Mouse (Mus musculus): ENCODE measurements around the gene Scaf4.

Gene Scaf4

DNA sequence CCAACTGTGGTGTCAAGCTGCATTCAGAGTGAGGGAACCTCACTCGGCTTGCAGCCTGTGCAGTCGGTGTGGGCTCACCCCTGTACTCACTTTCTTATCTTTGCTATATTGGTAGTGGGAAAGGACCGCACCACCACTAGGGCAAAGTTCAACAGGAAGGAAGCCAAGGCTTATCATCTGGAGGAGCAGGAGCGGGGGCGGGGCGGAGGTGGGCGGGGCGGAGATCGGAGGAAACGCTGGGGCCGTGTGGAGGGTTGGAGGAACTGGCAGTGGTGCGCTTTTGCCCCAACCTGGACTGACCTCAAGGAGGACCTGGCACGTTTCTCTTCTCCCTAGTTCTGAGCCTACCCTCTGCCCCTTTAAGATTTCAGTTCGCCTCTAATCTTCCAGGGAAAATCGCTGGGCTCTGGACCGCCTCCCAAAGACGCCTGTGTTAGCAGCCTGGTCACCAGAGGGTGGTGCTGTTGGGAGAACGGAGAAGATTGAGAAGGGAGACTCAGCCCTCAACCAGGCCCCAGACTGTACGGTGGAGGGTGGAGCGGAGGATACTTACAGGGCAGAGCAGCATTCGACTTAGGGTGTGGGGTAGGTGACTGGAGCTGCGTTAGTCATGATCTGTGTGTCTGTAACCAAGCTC, 86.8 kb downstream of the Scaf4 start:
- peak; percentile 87 for DNase-seq

DNA sequence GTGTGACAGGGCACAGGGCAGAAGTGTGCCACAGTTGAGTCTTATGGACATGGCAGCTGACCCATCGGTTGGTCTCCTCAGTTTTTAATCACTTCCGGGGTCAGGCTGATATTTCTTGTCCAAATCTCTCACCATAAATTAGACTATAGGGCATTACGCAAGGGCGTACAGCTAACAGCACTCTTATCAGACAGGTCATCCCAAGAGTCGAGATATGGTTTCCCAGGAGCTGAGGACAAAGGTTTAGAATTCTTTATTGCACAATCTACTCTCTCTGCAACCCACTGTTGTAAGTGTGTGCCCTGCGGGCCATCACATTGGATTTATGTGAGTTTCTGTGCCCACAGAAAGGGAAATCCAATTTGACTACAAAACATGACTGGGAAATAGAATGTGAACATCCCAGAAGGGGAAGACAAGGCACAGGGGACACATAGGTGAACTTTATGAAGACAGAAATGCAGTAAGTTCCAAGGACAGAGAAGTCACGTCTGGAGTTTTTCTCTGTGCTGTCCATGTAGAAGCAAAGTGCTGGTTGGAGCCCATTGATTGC, 87.5 kb downstream of the Scaf4 start:
- DNase-seq = no peak

- no peak for DNase-seq
Measured at GRCm38 (mm10) chr16:90193719-90194118, 90.6 kb downstream of the Scaf4 start.

- DNase-seq = no peak
Measured at GRCm38 (mm10) chr16:90191289-90191688, 93.0 kb downstream of the Scaf4 start.

- DNase-seq = peak; percentile 86
Measured at GRCm38 (mm10) chr16:90187453-90187852, 96.8 kb downstream of the Scaf4 start.

DNA sequence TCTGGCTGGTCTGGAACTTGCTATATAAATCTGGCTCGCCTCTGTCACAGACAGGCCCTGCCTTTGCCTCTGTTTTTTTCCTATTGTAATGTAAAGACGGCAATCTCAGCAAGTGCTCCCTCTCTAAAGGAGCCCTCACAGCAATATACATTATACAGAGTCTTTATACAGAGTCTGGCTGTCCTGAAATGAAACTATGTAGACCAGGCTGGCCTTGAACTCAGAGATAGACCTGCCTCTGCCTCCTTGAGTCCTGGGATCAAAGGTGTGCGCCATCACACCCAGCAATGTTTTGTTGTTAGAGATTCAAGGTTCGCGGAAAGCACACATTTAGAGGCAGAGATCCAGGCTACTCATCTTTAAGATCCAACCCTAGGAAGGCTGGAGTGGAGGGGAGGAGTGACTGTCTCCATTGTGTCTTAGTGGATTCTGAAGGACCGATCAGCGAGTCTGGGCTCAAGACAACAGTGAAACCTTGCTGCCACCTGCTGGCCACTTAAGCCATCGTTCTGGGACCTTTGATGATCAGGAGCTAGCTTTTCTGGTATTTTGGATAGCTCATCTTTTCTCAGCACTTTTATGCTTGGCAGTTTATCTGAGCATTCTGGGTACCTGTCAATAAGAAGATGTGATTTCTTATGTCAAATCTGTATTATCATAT, 98.2 kb downstream of the Scaf4 start:
- peak; percentile 93 for DNase-seq

GRCm38 (mm10) chr16:90184135-90184534, 100.2 kb downstream of the Scaf4 start:
- DNase-seq = no peak

- peak; percentile 68 for DNase-seq
Measured at GRCm38 (mm10) chr16:90181673-90182072, 102.6 kb downstream of the Scaf4 start.

- DNase-seq = no peak
Measured at GRCm38 (mm10) chr16:90180975-90181374, 103.3 kb downstream of the Scaf4 start.

GRCm38 (mm10) chr16:90179892-90180291, 104.4 kb downstream of the Scaf4 start:
- no peak for DNase-seq

DNA sequence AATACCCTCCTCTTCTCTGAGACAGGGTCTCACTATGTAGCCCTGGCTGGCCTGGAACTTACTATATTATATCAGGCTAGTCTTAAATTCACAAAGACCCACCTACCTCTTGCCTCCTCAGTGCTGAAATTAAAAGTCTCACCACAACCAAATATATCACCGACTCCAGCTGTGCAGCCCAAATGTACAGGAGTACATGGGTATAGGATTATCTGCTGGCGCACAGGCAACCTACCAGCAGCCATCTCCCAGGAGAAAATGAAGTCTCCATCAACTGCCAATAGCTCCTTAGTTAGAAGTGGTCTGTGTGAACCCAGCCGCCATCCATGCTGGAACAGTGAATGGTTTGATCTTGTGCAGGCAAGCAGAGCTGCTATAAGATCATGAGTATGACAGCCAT, 105.9 kb downstream of the Scaf4 start:
- no peak for DNase-seq

- DNase-seq = peak; percentile 67
Measured at GRCm38 (mm10) chr16:90177425-90177824, 106.9 kb downstream of the Scaf4 start.

- DNase-seq = no peak
Measured at GRCm38 (mm10) chr16:90176472-90176871, 107.8 kb downstream of the Scaf4 start.

Data from lung, postnatal 36 days (tissue).